Mouse (Mus musculus): ENCODE measurements around the gene Arhgap8.
A peak's percentile ranks its signal among the peaks of the same experiment; 100 is the strongest.
"Not testable (repeated sequence)": the region's sequence is repeated elsewhere in the genome, so short reads cannot be mapped to it uniquely, and the experiment has no call there.

Gene Arhgap8

GRCm38 (mm10) chr15:84736346-84736993 is 16.6 kb downstream of the Arhgap8 start:
- DNase-seq, result no peak

GRCm38 (mm10) chr15:84736994-84737346 is 17.1 kb downstream of the Arhgap8 start:
- DNase-seq, result no peak

GRCm38 (mm10) chr15:84738246-84738645 is 18.4 kb downstream of the Arhgap8 start:
- DNase-seq, result no peak

- peak in 1 of 2 experiments; percentile 17 for DNase-seq
These were observed 21.7 kb downstream of the Arhgap8 start for GRCm38 (mm10) chr15:84741573-84741972.

GRCm38 (mm10) chr15:84743347-84743746 is 23.5 kb downstream of the Arhgap8 start:
- DNase-seq, result no peak

GRCm38 (mm10) chr15:84744308-84744707 is 24.5 kb downstream of the Arhgap8 start:
- DNase-seq, result no peak

GRCm38 (mm10) chr15:84745831-84746230 is 26.0 kb downstream of the Arhgap8 start:
- no peak for DNase-seq

GRCm38 (mm10) chr15:84754987-84755386 is 35.1 kb downstream of the Arhgap8 start:
- DNase-seq, result peak; percentile 47 to 84

GRCm38 (mm10) chr15:84756426-84756825 is 36.6 kb downstream of the Arhgap8 start:
- DNase-seq, result peak in 1 of 2 experiments; percentile 25

GRCm38 (mm10) chr15:84758493-84758892 is 38.6 kb downstream of the Arhgap8 start:
- peak in 1 of 2 experiments; percentile 50 for DNase-seq

GRCm38 (mm10) chr15:84762712-84763422 is 43.0 kb downstream of the Arhgap8 start:
- DNase-seq, result no peak

GRCm38 (mm10) chr15:84763423-84763812 is 43.6 kb downstream of the Arhgap8 start:
- DNase-seq, result no peak

- no peak for DNase-seq
These were observed 46.8 kb downstream of the Arhgap8 start for GRCm38 (mm10) chr15:84766621-84767020.

GRCm38 (mm10) chr15:84768531-84768930 is 48.7 kb downstream of the Arhgap8 start:
- not testable (repeated sequence) for DNase-seq

- no peak for DNase-seq
These were observed 49.9 kb downstream of the Arhgap8 start for GRCm38 (mm10) chr15:84769641-84770341.

GRCm38 (mm10) chr15:84772191-84773111 is 52.6 kb downstream of the Arhgap8 start:
- peak in 1 of 2 experiments; percentile 26 for DNase-seq

GRCm38 (mm10) chr15:84775421-84776174 is 55.7 kb downstream of the Arhgap8 start:
- DNase-seq, result no peak

- no peak for DNase-seq
These were observed 58.7 kb downstream of the Arhgap8 start for GRCm38 (mm10) chr15:84778587-84778986.

GRCm38 (mm10) chr15:84784812-84785211 is 65.0 kb downstream of the Arhgap8 start:
- no peak for DNase-seq

- no peak for DNase-seq
These were observed 67.3 kb downstream of the Arhgap8 start for GRCm38 (mm10) chr15:84787161-84787560.

GRCm38 (mm10) chr15:84793649-84794048 is 73.8 kb downstream of the Arhgap8 start:
- DNase-seq, result no peak

GRCm38 (mm10) chr15:84800132-84800531 is 80.3 kb downstream of the Arhgap8 start:
- DNase-seq, result peak in 1 of 2 experiments; percentile 55
